Mouse (Mus musculus) adrenal gland, adult 18-20 months (tissue): ENCODE measurements at regions not wholly inside any gene's neighbourhood (a gene's known extent, or its start where the extent isn't known, plus 50 kb on each side); places are given as distances from the start of the nearest gene placed in this dataset.

ENCODE experiments used
- DNase-seq, 2 experiments: peaks; one replicate each; pipeline ENCODE4 v3.0.0; 2021 to 2022; ENCODE audit warnings: low spot score in 2 of 2

- DNase-seq, result no peak
These were observed 91.6 kb downstream of the Nuf2 start for GRCm38 (mm10) chr1:169439621-169440020.

- DNase-seq, result no peak
These were observed 93.3 kb downstream of the Nuf2 start for GRCm38 (mm10) chr1:169438006-169438405.

GRCm38 (mm10) chr1:169422408-169422807, 108.9 kb downstream of the Nuf2 start:
- DNase-seq, result no peak

- no peak for DNase-seq
These were observed 109.6 kb downstream of the Nuf2 start for GRCm38 (mm10) chr1:169421671-169422070.

- DNase-seq, result no peak
These were observed 112.6 kb downstream of the Nuf2 start for GRCm38 (mm10) chr1:169418665-169419045.

GRCm38 (mm10) chr1:169417979-169418664, 113.1 kb downstream of the Nuf2 start:
- DNase-seq, result peak in 1 of 2 experiments; percentile 12

GRCm38 (mm10) chr1:169416701-169417100, 114.6 kb downstream of the Nuf2 start:
- DNase-seq, result no peak

- no peak for DNase-seq
These were observed 123.1 kb downstream of the Nuf2 start for GRCm38 (mm10) chr1:169408120-169408519.

- no peak for DNase-seq
These were observed 130.4 kb downstream of the Nuf2 start for GRCm38 (mm10) chr1:169400841-169401240.

GRCm38 (mm10) chr1:169397371-169397770, 133.9 kb downstream of the Nuf2 start:
- no peak for DNase-seq

GRCm38 (mm10) chr1:169387056-169387455, 144.2 kb downstream of the Nuf2 start:
- DNase-seq, result no peak

GRCm38 (mm10) chr1:169385740-169386424, 145.4 kb downstream of the Nuf2 start:
- no peak for DNase-seq

- DNase-seq, result no peak
These were observed 156.6 kb downstream of the Nuf2 start for GRCm38 (mm10) chr1:169374686-169375085.

- no peak for DNase-seq
These were observed 162.5 kb downstream of the Nuf2 start for GRCm38 (mm10) chr1:169368758-169369157.

GRCm38 (mm10) chr1:169367772-169368501, 163.3 kb downstream of the Nuf2 start:
- no peak for DNase-seq

GRCm38 (mm10) chr1:169367316-169367715, 163.9 kb downstream of the Nuf2 start:
- no peak for DNase-seq

- no peak for DNase-seq
These were observed 168.7 kb downstream of the Nuf2 start for GRCm38 (mm10) chr1:169362564-169362963.

GRCm38 (mm10) chr1:169357652-169358241, 173.5 kb downstream of the Nuf2 start:
- DNase-seq, result no peak

- DNase-seq, result no peak
These were observed 177.2 kb downstream of the Nuf2 start for GRCm38 (mm10) chr1:169354021-169354420.

- no peak for DNase-seq
These were observed 183.6 kb downstream of the Nuf2 start for GRCm38 (mm10) chr1:169347692-169348091.

- no peak for DNase-seq
These were observed 184.4 kb downstream of the Nuf2 start for GRCm38 (mm10) chr1:169346876-169347275.

GRCm38 (mm10) chr1:169341131-169341530, 190.1 kb downstream of the Nuf2 start:
- no peak for DNase-seq
